Mouse (Mus musculus) R1 (cell line): ENCODE measurements around the gene Steap4.
"Not testable (repeated sequence)": the region's sequence is repeated elsewhere in the genome, so short reads cannot be mapped to it uniquely, and the experiment has no call there.

Source experiments
- DNase-seq: peaks from one replicate; pipeline ENCODE4 v3.0.0-alpha.2; 2018; ENCODE audit warnings: low read depth, low spot score

The Steap4 gene

GRCm38 (mm10) chr5:7988415-7988814, 28.2 kb downstream of the Steap4 start:
- no peak for DNase-seq

- DNase-seq: not testable (repeated sequence)
Measured at GRCm38 (mm10) chr5:7991631-7992030, 31.4 kb downstream of the Steap4 start.

GRCm38 (mm10) chr5:7993766-7994165, 33.5 kb downstream of the Steap4 start:
- no peak for DNase-seq

- no peak for DNase-seq
Measured at GRCm38 (mm10) chr5:7995288-7995897, 35.1 kb downstream of the Steap4 start.

GRCm38 (mm10) chr5:7996401-7997044, 36.3 kb downstream of the Steap4 start:
- DNase-seq: peak; percentile 18

GRCm38 (mm10) chr5:7997086-7997485, 36.8 kb downstream of the Steap4 start:
- no peak for DNase-seq

- DNase-seq: no peak
Measured at GRCm38 (mm10) chr5:8000466-8000865, 40.2 kb downstream of the Steap4 start.

GRCm38 (mm10) chr5:8002827-8003226, 42.6 kb downstream of the Steap4 start:
- DNase-seq: no peak

- no peak for DNase-seq
Measured at GRCm38 (mm10) chr5:8013276-8013675, 53.0 kb downstream of the Steap4 start.
